Mouse (Mus musculus) retina, embryonic 14.5 days (tissue): ENCODE results near the gene Ociad1.

Experiments used
- DNase-seq: peaks from one replicate; pipeline ENCODE4 v3.0.0-alpha.2; 2015; ENCODE audit warnings: low spot score

The Ociad1 gene

DNA sequence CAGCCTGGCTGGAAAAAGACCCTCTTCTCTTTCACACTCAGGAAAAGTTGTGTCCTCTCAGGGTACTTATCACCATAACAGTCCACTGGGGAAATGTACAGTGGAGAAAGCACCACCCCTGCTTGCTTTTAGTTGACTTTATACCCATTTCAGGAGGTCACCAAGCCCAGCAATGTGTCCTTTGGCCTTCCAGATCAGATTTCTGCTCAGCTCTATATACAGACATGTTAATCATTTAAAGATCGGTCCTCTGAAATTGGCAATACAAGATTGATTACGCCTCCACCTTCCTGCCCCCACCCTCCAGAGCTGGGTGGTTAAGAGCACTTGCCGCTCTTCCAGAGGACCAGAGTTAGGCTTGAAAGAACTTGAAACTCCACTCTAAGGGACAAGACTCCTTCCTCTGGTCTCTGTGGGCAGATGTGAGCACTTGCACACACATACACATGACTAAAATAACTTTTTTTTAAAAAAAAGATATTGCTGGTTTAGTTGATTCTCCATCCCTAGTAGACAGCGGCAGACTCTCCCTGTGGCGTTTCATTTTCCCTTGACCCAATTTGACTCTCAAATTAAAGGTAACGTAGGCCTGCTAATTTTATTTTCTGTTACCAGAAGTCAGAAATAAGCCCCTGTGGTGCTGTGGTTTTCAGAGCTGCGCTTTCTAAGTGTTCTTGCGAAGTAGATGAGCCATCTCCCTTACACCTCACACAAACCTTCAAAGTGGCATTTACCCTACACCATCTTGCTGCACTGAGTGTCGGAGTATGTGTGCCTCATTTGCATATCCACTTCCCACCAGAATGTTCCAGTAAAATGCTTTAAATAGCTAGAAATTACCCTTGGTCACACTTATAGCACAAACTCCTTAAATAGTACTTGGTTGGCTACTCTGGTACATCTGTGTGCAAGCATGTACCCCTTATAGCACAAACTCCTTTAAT is 47.5 kb downstream of the Ociad1 start:
- no peak for DNase-seq

GRCm38 (mm10) chr5:73340723-73341235 is 48.2 kb downstream of the Ociad1 start, which contains the start of gene Ociad2:
Ociad2 (minus strand) TSS chr5:73341028.
- no peak for DNase-seq

- DNase-seq: no peak
Measured at GRCm38 (mm10) chr5:73342701-73343355, 50.2 kb downstream of the Ociad1 start.

DNA sequence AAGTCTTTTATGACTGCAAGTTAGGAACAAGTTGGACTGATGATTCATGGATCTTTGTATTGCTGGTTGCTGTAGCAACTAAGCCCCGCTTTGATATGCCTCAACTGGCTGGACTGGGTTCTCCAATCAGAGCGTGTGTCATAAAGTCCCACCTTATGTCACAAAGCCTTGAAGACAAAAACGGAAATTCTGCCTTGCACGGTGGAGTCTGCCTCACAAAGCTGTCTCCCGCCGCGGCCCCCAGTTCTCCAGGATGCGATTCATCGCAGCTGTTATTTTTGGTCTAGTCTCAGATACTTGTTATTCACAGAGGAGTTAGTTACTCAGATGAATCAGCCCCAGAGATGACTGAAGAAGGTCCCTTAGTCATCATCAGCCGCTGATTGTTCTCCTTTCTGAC is 51.7 kb downstream of the Ociad1 start:
- no peak for DNase-seq

- no peak for DNase-seq
Measured at GRCm38 (mm10) chr5:73345254-73345653, 52.7 kb downstream of the Ociad1 start.

DNA sequence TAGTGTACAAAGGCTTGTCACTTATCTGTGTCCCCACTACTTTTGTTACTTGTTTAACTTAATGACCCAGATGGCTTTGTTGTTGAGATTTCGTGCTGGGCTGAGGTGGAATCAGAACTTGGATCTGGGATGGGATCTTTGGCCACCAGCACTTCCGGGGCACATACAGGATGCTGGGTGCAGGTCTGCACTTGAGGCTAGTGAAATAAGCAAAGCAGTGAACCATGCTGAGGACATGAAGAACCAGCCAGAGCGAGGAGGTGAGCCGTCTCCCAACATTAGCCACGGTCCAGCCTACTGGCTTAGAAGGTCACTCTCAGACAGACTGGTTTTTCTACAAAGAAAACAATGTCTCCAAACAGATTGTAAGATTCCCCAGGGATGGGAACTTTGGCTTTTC is 56.9 kb downstream of the Ociad1 start:
- no peak for DNase-seq

DNA sequence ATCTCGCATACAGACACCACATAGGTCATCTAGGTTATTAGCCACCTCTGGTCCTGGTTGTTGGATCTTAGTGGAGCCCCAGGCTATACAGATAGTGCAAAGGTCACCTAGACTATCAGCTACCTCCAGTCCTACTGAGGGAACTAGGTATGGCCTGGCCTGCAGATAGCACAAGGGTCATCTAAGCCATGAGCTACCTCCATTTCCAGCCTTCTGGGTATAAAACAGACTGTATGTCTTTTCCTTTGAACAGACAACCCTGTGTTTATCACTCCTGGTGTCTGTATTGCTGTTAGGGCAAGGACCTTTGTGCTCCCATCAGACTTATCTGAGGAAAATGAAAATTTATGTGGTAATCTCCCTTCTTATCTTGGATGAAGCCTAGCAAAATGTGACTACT is 59.2 kb downstream of the Ociad1 start:
- DNase-seq: no peak

- DNase-seq: no peak
Measured at GRCm38 (mm10) chr5:73353519-73353918, 60.9 kb downstream of the Ociad1 start.

DNA sequence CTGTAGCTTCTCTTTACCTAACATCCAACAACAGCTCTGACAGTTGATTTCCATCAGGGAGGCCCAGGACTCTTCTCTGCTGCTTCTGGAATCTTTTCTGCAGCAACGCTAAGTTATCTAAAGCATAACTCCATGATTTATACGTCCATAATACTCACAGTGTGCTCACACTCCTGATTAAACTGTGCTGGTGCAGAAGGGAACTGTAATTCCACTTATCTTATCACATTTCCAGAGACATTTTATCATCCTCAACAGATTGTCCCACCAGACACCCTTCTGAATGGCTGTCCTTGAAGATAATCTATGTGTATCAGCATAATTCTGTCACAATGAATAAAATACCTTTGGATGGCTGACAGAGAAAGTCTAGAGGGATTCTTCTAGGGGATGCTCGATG is 61.4 kb downstream of the Ociad1 start:
- DNase-seq: no peak

DNA sequence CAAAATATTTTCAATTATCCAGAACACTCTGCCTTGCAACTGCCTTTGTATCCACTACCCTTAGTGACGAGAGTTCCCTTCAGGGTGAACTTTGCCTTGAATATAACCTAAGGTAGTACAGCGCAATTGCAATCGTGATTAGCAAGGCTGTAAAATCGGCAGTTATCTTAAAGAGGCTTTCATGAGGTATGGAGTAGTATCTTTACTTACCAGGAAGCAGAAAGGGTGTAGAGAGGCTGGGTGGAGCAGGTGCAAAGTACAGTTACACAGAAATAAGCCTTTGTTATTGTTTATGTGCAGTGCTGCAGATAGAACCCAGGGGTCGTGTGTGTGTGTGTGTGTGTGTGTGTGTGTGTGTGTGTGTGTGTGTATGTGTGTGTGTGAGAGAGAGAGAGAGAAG is 62.8 kb downstream of the Ociad1 start:
- DNase-seq: no peak

- no peak for DNase-seq
Measured at GRCm38 (mm10) chr5:73359134-73359751, 66.7 kb downstream of the Ociad1 start.

- DNase-seq: no peak
Measured at GRCm38 (mm10) chr5:73359752-73360141, 67.2 kb downstream of the Ociad1 start.

DNA sequence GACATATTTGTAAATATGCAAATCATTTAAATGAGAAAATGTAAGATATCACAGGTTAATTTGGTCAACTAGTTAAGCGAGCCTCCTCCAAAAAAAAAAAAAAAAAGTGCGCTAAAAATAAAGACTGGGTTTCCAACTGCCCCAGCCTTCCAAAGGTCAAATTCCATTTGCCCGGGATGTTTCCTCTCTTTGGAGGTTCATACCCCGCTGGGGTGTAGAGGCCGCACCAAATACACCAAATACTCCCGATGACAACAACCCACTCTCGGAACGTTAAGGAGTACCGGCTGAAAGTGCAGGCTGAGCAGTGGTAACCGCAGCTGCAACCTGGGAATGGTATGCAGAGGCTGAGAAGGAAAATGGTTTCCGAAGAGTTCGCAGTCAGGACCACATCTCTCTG is 67.7 kb downstream of the Ociad1 start:
- DNase-seq: no peak

GRCm38 (mm10) chr5:73362338-73362737 is 69.8 kb downstream of the Ociad1 start:
- DNase-seq: no peak

- no peak for DNase-seq
Measured at GRCm38 (mm10) chr5:73362791-73363190, 70.2 kb downstream of the Ociad1 start.
